In the genomic region with DNA sequence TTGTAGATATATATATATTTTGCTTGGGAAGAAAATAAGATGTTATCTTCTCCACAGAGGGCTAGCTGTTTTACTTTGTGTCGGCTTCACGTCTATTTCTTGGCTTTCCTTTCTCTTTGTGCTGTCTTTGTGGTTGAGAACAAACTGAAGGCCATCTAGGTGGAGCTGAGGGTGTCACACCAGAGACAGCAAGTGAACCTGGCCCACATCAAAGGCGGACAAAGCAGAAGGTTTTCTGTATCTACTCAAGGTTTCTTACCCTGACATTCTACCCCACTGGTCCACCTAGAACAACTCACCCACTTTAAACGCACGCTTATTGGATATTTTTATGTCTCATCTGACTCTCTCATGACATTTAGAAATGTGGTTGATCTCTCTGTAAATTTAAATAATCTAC, we compare ENCODE assay signal across 26 mouse cellular contexts. TPM values are rescaled to one million over a fixed set of nuclear protein-coding genes. Genes with fewer than 3 reads are reported as not detected.
"Had no signal": no experiment of that assay in that cellular context is flagged by ENCODE, and none has a peak within 500 bp of the region (broad histone marks: within the 10 kb centered on the region; RNA-seq: fewer than 3 reads in every experiment).

No protein-coding gene starts in this region.

- H3K36me3 ChIP-seq: kidney, embryonic 15.5 days; limb, embryonic 12.5 days; limb, embryonic 15.5 days; neural tube, embryonic 12.5 days; neural tube, embryonic 15.5 days had no signal

- DNase-seq: kidney, adult 8-10 months; kidney, postnatal 14 days; kidney, postnatal 4 days; left cerebral cortex, postnatal 4 days; liver, postnatal 0 days; lung, embryonic 14.5 days; midbrain, embryonic 14.5 days; right cerebral cortex, adult 18-20 months; right cerebral cortex, postnatal 14 days; right cerebral cortex, postnatal 4 days; thymus, adult 2 months; thymus, postnatal 14 days; thymus, postnatal 4 days had no signal

- H3K4me3 ChIP-seq: kidney, embryonic 15.5 days; left cerebral cortex, adult 2 months; limb, embryonic 12.5 days; limb, embryonic 15.5 days; neural tube, embryonic 12.5 days; neural tube, embryonic 15.5 days had no signal

- H3K4me2 ChIP-seq: kidney, embryonic 15.5 days; limb, embryonic 12.5 days; limb, embryonic 15.5 days; liver, embryonic 11.5 days; lung, embryonic 14.5 days; midbrain, embryonic 11.5 days; neural tube, embryonic 12.5 days; neural tube, embryonic 15.5 days had no signal

- H3K27me3 ChIP-seq: kidney, embryonic 15.5 days; limb, embryonic 12.5 days; limb, embryonic 15.5 days; neural tube, embryonic 12.5 days; neural tube, embryonic 15.5 days had no signal

- ATAC-seq: liver, postnatal 0 days; lung, postnatal 0 days had no signal

- H3K4me1 ChIP-seq: kidney, embryonic 15.5 days; limb, embryonic 12.5 days; limb, embryonic 15.5 days; neural tube, embryonic 12.5 days; neural tube, embryonic 15.5 days had no signal

- H3K27ac ChIP-seq: kidney, embryonic 15.5 days; left cerebral cortex, adult 2 months; limb, embryonic 12.5 days; limb, embryonic 15.5 days; liver, embryonic 14.5 days; neural tube, embryonic 12.5 days; neural tube, embryonic 15.5 days; stomach, postnatal 0 days had no signal

- H3K9me3 ChIP-seq: kidney, embryonic 15.5 days; limb, embryonic 12.5 days; limb, embryonic 15.5 days; neural tube, embryonic 12.5 days; neural tube, embryonic 15.5 days had no signal

- H3K9ac ChIP-seq: kidney, embryonic 15.5 days; limb, embryonic 12.5 days; limb, embryonic 15.5 days; liver, embryonic 14.5 days; liver, postnatal 0 days; lung, embryonic 14.5 days; neural tube, embryonic 12.5 days; neural tube, embryonic 15.5 days had no signal

RNA-seq across cellular contexts. Expression of a gene that starts 24.8 kb away (rescaled TPM):
- polyA plus RNA-seq: kidney, embryonic 15.5 days; limb, embryonic 12.5 days; limb, embryonic 15.5 days; liver, embryonic 11.5 days; liver, postnatal 0 days; lung, embryonic 14.5 days; midbrain, embryonic 11.5 days; midbrain, postnatal 0 days; neural tube, embryonic 12.5 days; neural tube, embryonic 15.5 days; stomach, embryonic 14.5 days; stomach, postnatal 0 days had no signal

RNA-seq across cellular contexts. Expression of a gene that starts 55.6 kb away (rescaled TPM):
- polyA plus RNA-seq: kidney, embryonic 15.5 days; limb, embryonic 12.5 days; limb, embryonic 15.5 days; liver, embryonic 11.5 days; liver, embryonic 14.5 days; liver, postnatal 0 days; lung, embryonic 14.5 days; lung, postnatal 0 days; midbrain, embryonic 11.5 days; midbrain, embryonic 14.5 days; neural tube, embryonic 15.5 days; stomach, embryonic 14.5 days; stomach, postnatal 0 days; thymus, adult 2 months had no signal
